Mouse (Mus musculus): ENCODE measurements around the gene Zcchc7. TPM values are rescaled to one million over a fixed set of nuclear protein-coding genes. Genes with fewer than 3 reads are reported as not detected.

Gene Zcchc7
- total RNA-seq, 2 experiments from 2014 or later, result 68.9 to 70.7 TPM

Small RNAs within 50 kb of the gene (microRNA-seq; reads per million reads assigned to microRNA genes)
- gene Gm22639, result not detected

Other genes with a start within 250 kb of the Zcchc7 start
- 1 to 10 TPM; 1.0 to 1.8 TPM for gene Pax5, start 45.4 kb upstream of the Zcchc7 start, total RNA-seq (2021)
- 10 to 100 TPM in 1 of 2 experiments, 1 to 10 TPM in 1; 9.8 to 12.0 TPM for gene Grhpr, start 225.5 kb downstream of the Zcchc7 start, total RNA-seq (2021)

Measured in left cerebral cortex, postnatal 4 days (tissue).